Mouse (Mus musculus) cortical plate, adult 2 months (tissue): ENCODE measurements around the gene Twnk.

ENCODE experiments used
- CTCF ChIP-seq: fragments of 200-500 bp; IDR thresholded peaks from 2 replicates; pipeline ENCODE4 v1.5.1; 2011; ENCODE audit warnings: mild to moderate bottlenecking, control low read depth, low read length; ENCODE audit not compliant: insufficient read depth; ENCODE audit errors: extremely low read depth
- POLR2A ChIP-seq: fragments of 200-500 bp; IDR thresholded peaks from 2 replicates; pipeline ENCODE4 v1.6.1; 2011; ENCODE audit warnings: mild to moderate bottlenecking, low read length, control low read depth; ENCODE audit not compliant: insufficient read depth; ENCODE audit errors: extremely low read depth

- no peak for TF ChIP-seq CTCF
- no peak for TF ChIP-seq POLR2A
These were observed 1.5 kb upstream of the Twnk start for GRCm38 (mm10) chr19:45003740-45004516.
